Mouse (Mus musculus) heart, embryonic 14.5 days (tissue): Measurements from ENCODE around the gene Dydc1. TPM values are rescaled to one million over a fixed set of nuclear protein-coding genes. Genes with fewer than 3 reads are reported as not detected.
"Not testable (repeated sequence)": the region's sequence is repeated elsewhere in the genome, so short reads cannot be mapped to it uniquely, and the experiment has no call there.

ENCODE experiments used
- ATAC-seq: fragments of 200-750 bp; cut with Nextera tagmentation; 2 replicates; pipeline ENCODE4 v1.8.0; 2017; ENCODE audit warnings: low read depth, moderate TSS enrichment; ENCODE audit not compliant: insufficient number of reproducible peaks, insufficient read depth, low FRiP score
- H3K27ac ChIP-seq, 2 experiments: fragments of 200-500 bp in 1 of 2; fragments of 300-500 bp in 1 of 2; sonication (generic) in 1 of 2; replicated peaks in 1 of 2; 2 replicates each; pipeline ENCODE4 v1.5.1; 2012 to 2014; ENCODE audit warnings: low read depth in 2 of 2, low read length in 2 of 2, control low read depth in 1 of 2, mild to moderate bottlenecking in 1 of 2, mixed read lengths in 1 of 2; ENCODE audit not compliant: control insufficient read depth in 1 of 2, insufficient read depth in 1 of 2
- H3K27me3 ChIP-seq: fragments of 300-500 bp; sonication (generic); 2 replicates; pipeline ENCODE4 v1.6.1; 2014; ENCODE audit warnings: mild to moderate bottlenecking, low read length, control low read depth; ENCODE audit not compliant: control insufficient read depth, insufficient read depth
- H3K36me3 ChIP-seq: fragments of 300-500 bp; sonication (generic); 2 replicates; pipeline ENCODE4 v1.6.1; 2014; ENCODE audit warnings: mild to moderate bottlenecking, control low read depth, low read length, mixed read lengths; ENCODE audit not compliant: control insufficient read depth, insufficient read depth
- H3K4me1 ChIP-seq, 2 experiments: fragments of 200-500 bp in 1 of 2; fragments of 300-500 bp in 1 of 2; sonication (generic) in 1 of 2; 2 replicates each; pipeline ENCODE4 v1.6.1; 2012 to 2014; ENCODE audit warnings: low read length in 2 of 2, control low read depth in 1 of 2, mixed read lengths in 1 of 2; ENCODE audit not compliant: control insufficient read depth in 2 of 2, insufficient read depth in 2 of 2
- H3K4me2 ChIP-seq: fragments of 300-500 bp; sonication (generic); 2 replicates; pipeline ENCODE4 v1.6.1; 2014; ENCODE audit warnings: mild to moderate bottlenecking, low read length
- H3K4me3 ChIP-seq, 2 experiments: fragments of 200-500 bp in 1 of 2; fragments of 300-500 bp in 1 of 2; sonication (generic) in 1 of 2; 2 replicates each; pipeline ENCODE4 v1.5.1; 2012 to 2014; ENCODE audit warnings: low read length in 2 of 2, mild to moderate bottlenecking in 2 of 2, control low read depth in 1 of 2, low read depth in 1 of 2, moderate library complexity in 1 of 2; ENCODE audit not compliant: control insufficient read depth in 1 of 2, insufficient read depth in 1 of 2
- H3K9ac ChIP-seq: fragments of 300-500 bp; sonication (generic); 2 replicates; pipeline ENCODE4 v1.6.1; 2014; ENCODE audit warnings: mild to moderate bottlenecking, low read length
- H3K9me3 ChIP-seq: fragments of 300-500 bp; sonication (generic); 2 replicates; pipeline ENCODE4 v1.6.1; 2016; ENCODE audit warnings: low read length, control low read depth; ENCODE audit not compliant: control insufficient read depth
- WGBS: fragments of 180-500 bp; shearing (Covaris S2); extraction: QIAGEN DNeasy Blood & Tissue Kit; methylation state at CpG from one replicate; pipeline ENCODE4 v1.1.7; 2014; 5-methylcytosine and 5-hydroxymethylcytosine counted together
- polyA plus RNA-seq: library from polyadenylated mRNA; unstranded; fragments of >200 nt; fragmentation: Nextera tagmentation; extraction: Ambion mirVana; gene quantifications from 2 replicates; pipeline ENCODE4 v1.2.1, GENCODE M21; 2014

Gene Dydc1
- polyA plus RNA-seq, 1 experiment from 2014 or later = not detected

GRCm38 (mm10) chr14:41047402-41047801 is 25.3 kb upstream of the Dydc1 start:
- Histone ChIP-seq H3K4me2 (no peak overlapping the region), H3K4me1 (no peaks in the 10 kb centered on the region), H3K4me3 (no peak overlapping the region), H3K36me3 (no peaks in the 10 kb centered on the region), H3K9ac (no peak overlapping the region), H3K27ac (no peak overlapping the region), H3K9me3 (0 out of 2 replicates have a peak, but pooled peaks cover 6% of the 10 kb centered on the region), H3K27me3 (no peaks in the 10 kb centered on the region)
- 81% methylated on average over 2 of the region's 2 CpGs for WGBS
- ATAC-seq = no peak

GRCm38 (mm10) chr14:41050471-41050870 is 22.2 kb upstream of the Dydc1 start:
- 0 out of 2 replicates have a peak, but pooled peaks cover 6% of the 10 kb centered on the region for H3K9me3 ChIP-seq

GRCm38 (mm10) chr14:41052481-41052880 is 20.2 kb upstream of the Dydc1 start:
- H3K4me1 ChIP-seq = no peaks in the 10 kb centered on the region

More at GRCm38 (mm10) chr14:41050471-41050870, 22.2 kb upstream of the Dydc1 start:
- H3K4me1 ChIP-seq = no peaks in the 10 kb centered on the region
- no peak overlapping the region for H3K4me2 ChIP-seq
- no peak overlapping the region for H3K4me3 ChIP-seq
- no peaks in the 10 kb centered on the region for H3K27me3 ChIP-seq
- WGBS = 58% methylated on average over 6 of the region's 6 CpGs
- no peaks in the 10 kb centered on the region for H3K36me3 ChIP-seq
- no peak overlapping the region for H3K9ac ChIP-seq
- H3K27ac ChIP-seq = no peak overlapping the region
- ATAC-seq = no peak

GRCm38 (mm10) chr14:41053190-41053589 is 19.5 kb upstream of the Dydc1 start:
- H3K9ac ChIP-seq, ATAC-seq, H3K36me3 ChIP-seq: not testable (repeated sequence)

More at GRCm38 (mm10) chr14:41052481-41052880, 20.2 kb upstream of the Dydc1 start:
- no peak for ATAC-seq
- WGBS = 63% methylated on average over 5 of the region's 5 CpGs
- Histone ChIP-seq H3K4me2 (no peak overlapping the region), H3K9ac (no peak overlapping the region), H3K4me3 (no peak overlapping the region), H3K27ac (no peak overlapping the region), H3K36me3 (no peaks in the 10 kb centered on the region), H3K9me3 (no peaks in the 10 kb centered on the region), H3K27me3 (no peaks in the 10 kb centered on the region)

GRCm38 (mm10) chr14:41065168-41065567 is 7.5 kb upstream of the Dydc1 start:
- ATAC-seq = peak; percentile 59; the same call in 1 of the 2 replicates
- no peak overlapping the region for H3K4me2 ChIP-seq
- H3K4me3 ChIP-seq = no peak overlapping the region

More at GRCm38 (mm10) chr14:41053190-41053589, 19.5 kb upstream of the Dydc1 start:
- H3K4me2 ChIP-seq, H3K27ac ChIP-seq, H3K27me3 ChIP-seq, H3K4me3 ChIP-seq, H3K4me1 ChIP-seq, H3K9me3 ChIP-seq: not testable (repeated sequence)
- WGBS = 38% methylated on average over 3 of the region's 4 CpGs

GRCm38 (mm10) chr14:41066416-41066815 is 6.3 kb upstream of the Dydc1 start:
- H3K27ac ChIP-seq = no peak overlapping the region
- peaks cover 2 to 7% of the 10 kb centered on the region in 2 experiments for H3K4me1 ChIP-seq
- H3K9me3 ChIP-seq = no peaks in the 10 kb centered on the region
- ATAC-seq = no peak
- 19% methylated on average over 1 of the region's 1 CpGs for WGBS
- no peak overlapping the region for H3K4me2 ChIP-seq
- no peaks in the 10 kb centered on the region for H3K27me3 ChIP-seq
- no peak overlapping the region for H3K9ac ChIP-seq
- no peak overlapping the region for H3K4me3 ChIP-seq
- H3K36me3 ChIP-seq = no peaks in the 10 kb centered on the region

More at GRCm38 (mm10) chr14:41065168-41065567, 7.5 kb upstream of the Dydc1 start:
- Histone ChIP-seq H3K27me3 (no peaks in the 10 kb centered on the region), H3K27ac (peak overlapping the region in 1 of 2 experiments; percentile 44; a peak in 1 of 4 replicates), H3K36me3 (no peaks in the 10 kb centered on the region), H3K4me1 (peaks cover 2 to 7% of the 10 kb centered on the region in 2 experiments), H3K9me3 (no peaks in the 10 kb centered on the region), H3K9ac (no peak overlapping the region)
- WGBS = 10% methylated on average over 2 of the region's 2 CpGs

- H3K9me3 ChIP-seq = no peaks in the 10 kb centered on the region
- H3K4me2 ChIP-seq = no peak within 1 kb of the TSS
- ATAC-seq = no peak
- no peak within 1 kb of the TSS for H3K27ac ChIP-seq
- no peak within 1 kb of the TSS for H3K9ac ChIP-seq
- no peak within 1 kb of the TSS for H3K4me3 ChIP-seq
- no peaks in the 10 kb centered on the region for H3K27me3 ChIP-seq
- H3K4me1 ChIP-seq = peaks cover 6 to 12% of the 10 kb centered on the region in 2 experiments
- no peaks in the 10 kb centered on the region for H3K36me3 ChIP-seq
Observed at GRCm38 (mm10) chr14:41069108-41069507, 3.6 kb upstream of the Dydc1 start, which contains the start of gene Dydc2. Gene Dydc2 (minus strand): TSS chr14:41069208.

- H3K9me3 ChIP-seq = no peaks in the 10 kb centered on the region
- H3K9ac ChIP-seq = no peak overlapping the region
- 77% methylated on average over 3 of the region's 3 CpGs for WGBS
- no peak overlapping the region for H3K4me3 ChIP-seq
- no peak for ATAC-seq
- no peak overlapping the region for H3K27ac ChIP-seq
- H3K4me1 ChIP-seq = peaks cover 5 to 6% of the 10 kb centered on the region in 2 experiments
- no peaks in the 10 kb centered on the region for H3K27me3 ChIP-seq
- H3K4me2 ChIP-seq = no peak overlapping the region
- no peaks in the 10 kb centered on the region for H3K36me3 ChIP-seq
Observed at GRCm38 (mm10) chr14:41070343-41070742, 2.4 kb upstream of the Dydc1 start.
